Mouse (Mus musculus) kidney, postnatal 36 days (tissue): ENCODE data around the gene Pacsin2.
A peak's percentile ranks its signal among the peaks of the same experiment; 100 is the strongest.
"Not testable (repeated sequence)": the region's sequence is repeated elsewhere in the genome, so short reads cannot be mapped to it uniquely, and the experiment has no call there.

ENCODE experiments used
- DNase-seq, 2 experiments: peaks; one replicate each; pipeline ENCODE4 v3.0.0; 2021 to 2022; ENCODE audit warnings: mixed read lengths in 2 of 2

Pacsin2 gene

GRCm38 (mm10) chr15:83366933-83367552, 97.4 kb downstream of the Pacsin2 start:
- peak; percentile 88 to 93 for DNase-seq

GRCm38 (mm10) chr15:83365697-83366096, 98.7 kb downstream of the Pacsin2 start:
- DNase-seq: no peak

GRCm38 (mm10) chr15:83364194-83364593, 100.2 kb downstream of the Pacsin2 start:
- DNase-seq: no peak

- DNase-seq: not testable (repeated sequence)
Measured at GRCm38 (mm10) chr15:83362813-83363212, 101.6 kb downstream of the Pacsin2 start.

GRCm38 (mm10) chr15:83360899-83361298, 103.5 kb downstream of the Pacsin2 start:
- not testable (repeated sequence) for DNase-seq

- DNase-seq: no peak
Measured at GRCm38 (mm10) chr15:83360140-83360539, 104.3 kb downstream of the Pacsin2 start.

GRCm38 (mm10) chr15:83358476-83358875, 105.9 kb downstream of the Pacsin2 start:
- DNase-seq: peak in 1 of 2 experiments; percentile 39

GRCm38 (mm10) chr15:83351546-83351945, 112.9 kb downstream of the Pacsin2 start:
- peak in 1 of 2 experiments; percentile 55 for DNase-seq

GRCm38 (mm10) chr15:83350859-83351258, 113.5 kb downstream of the Pacsin2 start:
- DNase-seq: no peak

- DNase-seq: peak; percentile 93 to 96
Measured at GRCm38 (mm10) chr15:83349954-83350711, 114.3 kb downstream of the Pacsin2 start, which contains the start of gene Arfgap3. TSS of gene Arfgap3 (minus strand) at chr15:83350247.

- peak in 1 of 2 experiments; percentile 41 for DNase-seq
Measured at GRCm38 (mm10) chr15:83349225-83349953, 115.0 kb downstream of the Pacsin2 start.

GRCm38 (mm10) chr15:83348747-83349146, 115.7 kb downstream of the Pacsin2 start:
- peak in 1 of 2 experiments; percentile 19 for DNase-seq

GRCm38 (mm10) chr15:83345898-83346529, 118.4 kb downstream of the Pacsin2 start:
- no peak for DNase-seq

GRCm38 (mm10) chr15:83344956-83345355, 119.5 kb downstream of the Pacsin2 start:
- DNase-seq: peak in 1 of 2 experiments; percentile 31

GRCm38 (mm10) chr15:83344157-83344556, 120.2 kb downstream of the Pacsin2 start:
- DNase-seq: peak in 1 of 2 experiments; percentile 19

- peak; percentile 31 to 35 for DNase-seq
Measured at GRCm38 (mm10) chr15:83338908-83339307, 125.5 kb downstream of the Pacsin2 start.

GRCm38 (mm10) chr15:83337903-83338870, 126.2 kb downstream of the Pacsin2 start:
- peak in 1 of 2 experiments; percentile 13 for DNase-seq

GRCm38 (mm10) chr15:83332373-83332772, 132.0 kb downstream of the Pacsin2 start:
- peak in 1 of 2 experiments; percentile 55 for DNase-seq

GRCm38 (mm10) chr15:83328952-83329351, 135.5 kb downstream of the Pacsin2 start:
- DNase-seq: no peak
